Mouse (Mus musculus) heart, postnatal 4 days (tissue): ENCODE data around the gene Zfp451. TPM values are rescaled to one million over a fixed set of nuclear protein-coding genes. Genes with fewer than 3 reads are reported as not detected.

Experiments
- DNase-seq: peaks from one replicate; pipeline ENCODE4 v3.0.0; 2021
- total RNA-seq, 2 experiments: library from RNA; stranded (reverse); gene quantifications; 2 replicates each; pipeline ENCODE4 v1.2.3; 2021

Gene Zfp451
- total RNA-seq, 2 experiments from 2014 or later, result 21.1 to 30.8 TPM

DNA sequence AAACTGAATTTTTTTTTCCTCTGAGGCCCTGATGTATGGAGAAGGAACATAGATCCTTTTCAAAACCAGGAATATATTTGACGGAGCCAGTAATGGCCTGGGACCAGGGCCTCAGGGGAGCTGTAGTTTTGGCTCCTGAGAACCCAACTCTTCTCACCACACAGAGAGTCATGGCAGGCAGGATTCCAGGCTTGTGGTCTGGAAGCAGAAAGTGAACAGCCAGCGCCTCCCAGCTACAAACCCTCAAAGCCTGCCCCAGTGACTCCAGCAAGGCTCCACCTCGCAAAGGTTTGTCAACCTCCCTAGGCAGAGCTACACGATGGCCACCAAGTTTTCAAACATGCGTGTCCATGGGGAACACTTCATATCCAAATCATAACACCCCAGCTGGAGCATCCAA is 102.4 kb downstream of the Zfp451 start:
- DNase-seq, result no peak

Other genes starting within 250 kb of the Zfp451 start
- gene Prim2, start 144.8 kb downstream of the Zfp451 start, total RNA-seq, result 10 to 100 TPM; 10.1 to 10.6 TPM
- 10 to 100 TPM; 19.0 to 19.6 TPM for gene Rab23, start 94.7 kb downstream of the Zfp451 start, total RNA-seq
- gene Bag2, start 56.8 kb downstream of the Zfp451 start, total RNA-seq, result 10 to 100 TPM; 62.7 to 67.7 TPM
- gene Bend6, start 93.2 kb upstream of the Zfp451 start, total RNA-seq, result 1 to 10 TPM; 4.5 to 6.8 TPM
- 100 to 1,000 TPM; 238 TPM for gene Dst, start 93.6 kb upstream of the Zfp451 start, total RNA-seq